Mouse (Mus musculus) ES-E14 (cell line): ENCODE data around the gene Patl1.

Source experiments
- CHD2 ChIP-seq: IDR thresholded peaks from 2 replicates; pipeline ENCODE4 v1.6.1; 2014; ENCODE audit warnings: mild to moderate bottlenecking, low read depth, low read length, inconsistent platforms
- MAFK ChIP-seq: IDR thresholded peaks from 2 replicates; pipeline ENCODE4 v1.6.1; 2014; ENCODE audit warnings: mild to moderate bottlenecking, low read depth, low read length, inconsistent platforms; ENCODE audit not compliant: insufficient read depth
- ZNF384 ChIP-seq: IDR thresholded peaks from 2 replicates; pipeline ENCODE4 v1.6.1; 2012; ENCODE audit warnings: low read depth, low read length, inconsistent platforms

DNA sequence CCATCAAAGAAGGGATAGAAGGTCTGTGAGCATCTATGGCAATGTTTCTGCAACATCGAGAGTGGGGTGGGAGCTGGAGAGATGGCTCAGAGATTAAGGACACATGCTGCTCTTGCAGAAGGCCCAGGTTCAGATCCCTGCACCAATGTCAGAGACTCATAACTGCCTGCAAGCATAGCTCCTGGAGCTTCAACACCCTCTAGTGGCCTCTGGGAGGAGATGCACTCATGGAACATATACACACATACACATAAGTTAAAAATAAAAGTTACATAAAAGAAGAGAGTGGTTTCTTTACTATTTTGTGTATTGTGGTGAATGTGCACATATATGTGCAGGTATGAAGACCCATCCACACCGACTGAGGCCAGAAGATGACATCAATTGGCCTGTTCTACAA lies 44.4 kb upstream of the Patl1 start:
- TF ChIP-seq ZNF384 (no peak), CHD2 (no peak), MAFK (no peak)
